Mouse (Mus musculus) testis, adult 2 months (tissue): ENCODE measurements around the gene Pxylp1. TPM values are rescaled to one million over a fixed set of nuclear protein-coding genes. Genes with fewer than 3 reads are reported as not detected.
A peak's percentile ranks its signal among the peaks of the same experiment; 100 is the strongest.

Source experiments
- H3K27ac ChIP-seq: fragments of 200-500 bp; 2 replicates; pipeline ENCODE4 v1.5.1; 2012; ENCODE audit warnings: low read depth, low read length; ENCODE audit not compliant: control insufficient read depth, insufficient read depth
- H3K27me3 ChIP-seq: fragments of 200-500 bp; 2 replicates; pipeline ENCODE4 v1.6.1; 2012; ENCODE audit warnings: mild to moderate bottlenecking, low read length, moderate library complexity; ENCODE audit not compliant: control insufficient read depth, insufficient read depth
- H3K36me3 ChIP-seq: fragments of 200-500 bp; 2 replicates; pipeline ENCODE4 v1.6.1; 2012; ENCODE audit warnings: mild to moderate bottlenecking, low read length; ENCODE audit not compliant: control insufficient read depth, insufficient read depth
- H3K4me1 ChIP-seq: fragments of 200-500 bp; 2 replicates; pipeline ENCODE4 v1.6.1; 2012; ENCODE audit warnings: low read length; ENCODE audit not compliant: control insufficient read depth, insufficient read depth
- H3K4me3 ChIP-seq: fragments of 200-500 bp; 2 replicates; pipeline ENCODE4 v1.5.1; 2012; ENCODE audit warnings: low read depth, mild to moderate bottlenecking, low read length, moderate library complexity, mixed read lengths; ENCODE audit not compliant: control insufficient read depth
- CTCF ChIP-seq: fragments of 200-500 bp; IDR thresholded peaks from 2 replicates; pipeline ENCODE4 v1.5.1; 2012; ENCODE audit warnings: low read depth, mild to moderate bottlenecking, inconsistent platforms, low read length, moderate library complexity; ENCODE audit not compliant: control insufficient read depth, insufficient read depth, insufficient replicate concordance
- POLR2A ChIP-seq: fragments of 200-500 bp; IDR thresholded peaks from 2 replicates; pipeline ENCODE4 v1.6.1; 2012; ENCODE audit warnings: low read depth, mild to moderate bottlenecking, inconsistent platforms, low read length, moderate library complexity; ENCODE audit not compliant: control insufficient read depth
- polyA plus RNA-seq: library from polyadenylated mRNA; depleted of rRNA; stranded (reverse); fragments of >200 nt; gene quantifications from 2 replicates; pipeline ENCODE4 v1.2.3, GENCODE M21; 2012

The Pxylp1 gene
- polyA plus RNA-seq, 1 experiment, result 3.7 TPM

DNA sequence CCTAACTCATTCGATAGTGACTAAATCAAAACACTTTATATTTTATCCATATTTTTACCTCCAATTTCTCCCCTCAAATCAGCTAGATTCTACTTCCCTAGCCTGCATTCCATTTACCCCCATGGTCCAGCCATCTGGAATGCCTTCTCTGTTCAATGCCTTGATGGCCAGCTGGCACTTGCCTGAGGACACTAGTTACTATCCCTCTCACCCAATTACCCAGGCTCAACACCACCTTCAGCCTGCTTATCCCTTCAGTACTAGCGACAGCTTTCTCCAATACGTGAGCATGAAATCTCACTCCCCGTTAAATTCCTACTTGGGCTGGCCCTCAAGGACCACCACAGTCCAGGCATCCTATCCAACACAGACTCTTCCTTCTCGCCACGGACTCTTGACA is 2.2 kb downstream of the Pxylp1 start:
- Histone ChIP-seq H3K27ac (no peak overlapping the region), H3K27me3 (no peaks in the 10 kb centered on the region), H3K4me1 (peaks cover 10% of the 10 kb centered on the region), H3K4me3 (no peak overlapping the region), H3K36me3 (no peaks in the 10 kb centered on the region)
- TF ChIP-seq CTCF (no peak), POLR2A (no peak)

DNA sequence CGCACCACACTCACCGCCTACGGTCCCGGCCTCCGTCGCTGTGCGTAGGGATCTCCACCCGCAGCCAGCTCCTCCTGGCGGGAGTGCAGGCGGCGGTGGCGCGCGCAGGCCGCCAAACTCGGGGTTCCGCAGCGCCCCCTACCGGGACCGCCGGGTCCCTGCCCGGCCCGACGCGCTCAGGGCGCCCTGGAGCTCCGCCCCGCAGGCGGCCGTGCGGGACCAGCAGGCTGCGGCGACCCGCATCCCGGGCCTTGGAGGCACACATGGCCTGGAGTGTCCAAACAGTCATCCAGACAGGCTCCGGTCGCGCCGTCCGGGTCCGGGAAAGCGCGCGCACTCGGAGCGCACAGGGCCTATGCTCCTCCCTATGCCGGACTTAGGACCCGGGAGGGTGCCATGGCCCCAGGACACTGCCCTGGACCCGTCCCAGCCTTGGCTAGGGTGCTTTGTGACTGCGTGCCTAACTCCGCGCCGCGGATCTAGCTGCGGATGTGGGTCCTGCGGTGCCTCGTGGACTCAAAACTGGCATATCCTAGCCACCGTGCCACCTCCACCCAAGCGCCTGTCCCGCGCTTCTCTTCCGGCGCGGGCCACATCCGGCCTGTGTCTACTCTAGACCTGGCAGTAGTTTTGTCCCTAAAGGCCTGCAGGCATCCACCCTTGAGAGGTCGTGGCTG is 3.0 kb downstream of the Pxylp1 start:
- Histone ChIP-seq H3K4me3 (peak overlapping the region; percentile 89), H3K36me3 (no peaks in the 10 kb centered on the region), H3K4me1 (peaks cover 10% of the 10 kb centered on the region), H3K27ac (peak overlapping the region; percentile 23; the same call in 1 of the 2 replicates), H3K27me3 (no peaks in the 10 kb centered on the region)
- peak; percentile 60 for TF ChIP-seq CTCF
- 0 out of 2 replicates have a peak, but pooled peaks have one; percentile 33 for TF ChIP-seq POLR2A

DNA sequence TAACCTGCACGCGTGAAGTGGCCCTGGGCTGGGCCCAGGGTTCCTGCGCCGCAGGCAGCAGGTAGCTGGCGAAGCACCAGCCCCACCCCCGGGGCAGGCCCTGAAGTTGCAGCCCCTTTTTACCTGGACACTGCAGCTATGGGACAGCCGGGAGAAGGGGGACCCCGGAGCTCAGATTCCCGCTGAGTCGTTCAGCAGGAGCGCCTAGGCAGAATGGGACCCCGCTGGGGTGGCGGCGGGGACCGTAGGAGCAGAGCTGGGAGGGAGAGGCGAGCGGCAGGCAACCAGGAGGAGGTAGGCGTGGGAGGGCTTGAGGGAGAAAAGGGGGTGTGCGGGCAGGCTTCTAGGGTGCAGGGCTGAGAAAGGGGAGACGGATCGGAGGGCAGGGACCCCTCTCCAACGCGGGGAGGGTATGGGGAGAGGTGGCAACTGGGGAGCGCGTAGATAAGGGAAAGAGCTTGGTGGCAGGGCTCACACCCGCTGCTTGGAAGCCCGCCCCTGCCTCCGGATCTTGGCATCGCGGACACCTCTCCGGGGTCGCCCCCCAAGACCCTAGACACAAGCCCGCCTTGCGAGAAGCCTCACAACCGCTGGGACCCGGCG is 3.6 kb downstream of the Pxylp1 start:
- peaks cover 10% of the 10 kb centered on the region for H3K4me1 ChIP-seq

DNA sequence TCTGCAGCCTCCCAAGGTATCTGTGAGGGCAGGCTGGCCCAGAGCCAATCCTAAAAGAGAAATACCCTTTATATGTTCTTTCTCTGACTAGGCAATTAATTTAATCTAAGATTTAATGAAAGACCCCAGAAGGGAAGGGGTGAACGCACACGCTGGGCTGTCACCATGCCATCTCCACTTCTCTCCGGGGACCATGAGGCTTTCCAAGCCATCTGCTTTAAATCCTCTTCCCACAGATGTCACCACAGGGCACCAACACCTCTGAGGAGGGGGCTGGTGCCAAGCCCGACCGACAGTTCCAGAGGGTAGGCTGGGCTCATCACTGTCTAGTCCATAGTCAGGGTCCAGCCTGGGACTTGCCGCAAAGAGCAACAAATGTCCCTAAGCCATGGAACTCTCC is 4.5 kb downstream of the Pxylp1 start:
- no peak overlapping the region for H3K27ac ChIP-seq
- no peaks in the 10 kb centered on the region for H3K36me3 ChIP-seq
- H3K4me3 ChIP-seq, result no peak overlapping the region
- no peaks in the 10 kb centered on the region for H3K27me3 ChIP-seq
- TF ChIP-seq CTCF, result no peak
- TF ChIP-seq POLR2A, result no peak
- H3K4me1 ChIP-seq, result peaks cover 10% of the 10 kb centered on the region

More for the DNA sequence above, 3.6 kb downstream of the Pxylp1 start:
- Histone ChIP-seq H3K4me3 (peak overlapping the region; percentile 89), H3K27ac (no peak overlapping the region), H3K36me3 (no peaks in the 10 kb centered on the region), H3K27me3 (no peaks in the 10 kb centered on the region)
- TF ChIP-seq CTCF (no peak), POLR2A (no peak)

DNA sequence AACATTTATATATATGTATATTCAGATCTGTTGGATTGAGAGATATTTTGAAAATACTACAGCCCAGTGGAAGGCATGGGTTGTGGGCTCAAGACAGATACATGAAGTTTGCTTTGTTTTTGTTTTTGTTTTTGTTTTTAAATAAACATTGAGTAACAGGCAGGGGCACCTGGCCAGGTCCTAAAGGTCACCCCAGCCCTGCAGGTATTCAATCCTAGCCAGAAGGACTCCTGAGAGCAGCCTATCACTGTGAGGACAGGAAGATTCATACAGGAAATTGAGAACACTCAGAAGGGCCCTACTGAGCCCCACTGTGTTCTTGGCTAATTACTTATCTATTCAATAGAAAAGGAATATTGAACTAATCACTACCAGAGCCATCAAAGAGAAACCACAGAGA is 5.0 kb downstream of the Pxylp1 start:
- no peaks in the 10 kb centered on the region for H3K36me3 ChIP-seq
- no peak overlapping the region for H3K4me3 ChIP-seq
- no peaks in the 10 kb centered on the region for H3K27me3 ChIP-seq
- peaks cover 10% of the 10 kb centered on the region for H3K4me1 ChIP-seq
- H3K27ac ChIP-seq, result no peak overlapping the region
- TF ChIP-seq CTCF (no peak), POLR2A (no peak)

DNA sequence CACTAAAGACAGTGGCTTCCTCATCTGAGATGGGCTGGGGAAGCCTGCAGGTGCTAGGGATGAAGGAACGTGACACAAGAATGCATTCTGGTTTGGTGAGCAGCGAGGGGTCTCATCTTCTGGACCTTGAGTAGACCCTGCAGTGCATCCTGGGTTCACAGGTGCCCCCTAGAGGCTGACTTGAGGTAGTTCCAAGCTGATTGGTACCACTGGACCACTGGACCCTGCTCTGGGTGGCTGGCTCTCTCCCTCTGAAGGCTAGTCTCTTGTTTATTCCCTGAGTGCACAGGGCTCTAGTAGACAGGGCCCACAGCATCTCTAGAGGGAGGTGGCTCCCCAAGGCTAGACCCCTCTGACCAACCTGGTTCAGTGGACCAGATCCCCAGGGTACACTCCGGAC is 6.7 kb downstream of the Pxylp1 start:
- peak; percentile 42; the same call in 1 of the 2 replicates for TF ChIP-seq CTCF
- TF ChIP-seq POLR2A, result no peak
- peaks cover 10% of the 10 kb centered on the region for H3K4me1 ChIP-seq
- peak overlapping the region; percentile 12; the same call in 1 of the 2 replicates for H3K4me3 ChIP-seq

DNA sequence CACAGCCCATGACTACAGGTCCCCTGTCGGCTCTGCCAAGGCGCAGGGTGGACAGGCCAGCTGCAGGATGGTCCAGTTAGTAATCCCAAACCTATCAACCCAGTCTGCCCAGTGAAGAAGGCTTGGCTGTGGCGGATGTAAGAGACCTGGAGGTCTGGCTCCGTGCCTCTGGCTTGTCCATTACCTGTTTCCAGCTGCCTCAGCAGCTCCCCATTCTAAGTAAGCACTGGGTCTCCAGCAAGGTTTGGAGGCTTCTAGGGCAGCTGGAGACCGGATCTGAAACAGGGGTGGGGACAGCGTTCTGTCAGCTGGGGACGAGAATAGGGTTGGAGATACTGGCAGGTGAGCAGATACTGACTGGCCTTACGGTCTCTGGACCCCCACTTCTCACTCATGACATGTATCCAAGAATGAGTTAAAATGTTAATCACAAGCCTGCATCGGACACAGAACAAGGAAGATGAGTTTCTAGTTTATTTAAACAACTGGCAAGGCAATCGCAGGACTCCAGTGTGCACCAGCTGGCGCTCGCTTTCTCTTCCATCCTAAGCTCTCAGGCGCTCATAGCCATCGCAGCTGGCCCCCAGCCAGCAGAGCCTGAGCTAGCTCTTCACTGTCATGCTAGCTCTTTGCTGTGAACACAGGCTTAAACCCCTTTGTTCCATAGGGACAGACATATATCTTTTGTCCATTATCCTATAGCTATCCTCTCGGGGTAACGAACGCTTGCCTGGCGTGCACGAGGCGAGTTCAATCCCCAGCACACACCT is 9.8 kb downstream of the Pxylp1 start:
- no peak for TF ChIP-seq POLR2A
- no peak for TF ChIP-seq CTCF
- Histone ChIP-seq H3K36me3 (no peaks in the 10 kb centered on the region), H3K4me1 (no peaks in the 10 kb centered on the region), H3K27ac (no peak overlapping the region), H3K27me3 (no peaks in the 10 kb centered on the region), H3K4me3 (no peak overlapping the region)

More for the DNA sequence above, 6.7 kb downstream of the Pxylp1 start:
- no peaks in the 10 kb centered on the region for H3K27me3 ChIP-seq
- H3K27ac ChIP-seq, result no peak overlapping the region
- no peaks in the 10 kb centered on the region for H3K36me3 ChIP-seq
